Mouse (Mus musculus) E14TG2a.4 (cell line): Measurements from ENCODE around the gene Ggt6.

Source experiments
- H3K27me3 ChIP-seq: 2 replicates; pipeline ENCODE4 v1.6.1; 2014; ENCODE audit warnings: low read length, control low read depth; ENCODE audit not compliant: insufficient read depth
- H3K36me3 ChIP-seq: 2 replicates; pipeline ENCODE4 v1.6.1; 2014; ENCODE audit warnings: low read length, control low read depth; ENCODE audit not compliant: insufficient read depth
- H3K4me1 ChIP-seq: replicated peaks from 2 replicates; pipeline ENCODE4 v1.6.1; 2014; ENCODE audit warnings: low read depth, low read length, control low read depth
- H3K4me3 ChIP-seq: replicated peaks from 2 replicates; pipeline ENCODE4 v1.5.1; 2014; ENCODE audit warnings: mild to moderate bottlenecking, low read length
- H3K9me3 ChIP-seq: 2 replicates; pipeline ENCODE4 v1.6.1; 2014; ENCODE audit warnings: low read length, control low read depth
- CTCF ChIP-seq: conservative IDR thresholded peaks from 2 replicates; pipeline ENCODE4 v1.5.1; 2014; ENCODE audit warnings: low read length
- NANOG ChIP-seq: IDR thresholded peaks from 2 replicates; pipeline ENCODE4 v1.6.1; 2014; ENCODE audit warnings: borderline replicate concordance, low read length, mixed read lengths
- POU5F1 ChIP-seq: IDR thresholded peaks from 2 replicates; pipeline ENCODE4 v1.6.1; 2014; ENCODE audit warnings: low read length, borderline replicate concordance

Gene Ggt6

GRCm38 (mm10) chr11:72397072-72397471 is 38.3 kb upstream of the Ggt6 start:
- no peaks in the 10 kb centered on the region for H3K27me3 ChIP-seq
- TF ChIP-seq POU5F1 (no peak), CTCF (no peak), NANOG (no peak)
- H3K4me3 ChIP-seq, result no peak overlapping the region; the same call in 1 of the 2 replicates
- H3K36me3 ChIP-seq, result peaks cover 94% of the 10 kb centered on the region
- H3K9me3 ChIP-seq, result no peaks in the 10 kb centered on the region
- peaks cover 84% of the 10 kb centered on the region for H3K4me1 ChIP-seq

GRCm38 (mm10) chr11:72397811-72398525 is 37.4 kb upstream of the Ggt6 start:
- no peaks in the 10 kb centered on the region for H3K9me3 ChIP-seq
- H3K4me3 ChIP-seq, result no peak overlapping the region
- H3K27me3 ChIP-seq, result no peaks in the 10 kb centered on the region
- no peak for TF ChIP-seq POU5F1
- no peak for TF ChIP-seq NANOG
- TF ChIP-seq CTCF, result no peak
- H3K36me3 ChIP-seq, result peaks cover 96% of the 10 kb centered on the region
- H3K4me1 ChIP-seq, result peaks cover 93% of the 10 kb centered on the region

- TF ChIP-seq CTCF (no peak), POU5F1 (no peak), NANOG (no peak)
- no peaks in the 10 kb centered on the region for H3K9me3 ChIP-seq
- H3K36me3 ChIP-seq, result peaks cover 93% of the 10 kb centered on the region
- peaks cover 98% of the 10 kb centered on the region for H3K4me1 ChIP-seq
- H3K4me3 ChIP-seq, result peak overlapping the region; percentile 50
- no peaks in the 10 kb centered on the region for H3K27me3 ChIP-seq
Observed at GRCm38 (mm10) chr11:72401068-72401467, 34.3 kb upstream of the Ggt6 start.

- Histone ChIP-seq H3K4me1 (peaks cover 98% of the 10 kb centered on the region), H3K36me3 (peaks cover 88% of the 10 kb centered on the region), H3K27me3 (no peaks in the 10 kb centered on the region), H3K9me3 (no peaks in the 10 kb centered on the region), H3K4me3 (peak overlapping the region; percentile 50)
- TF ChIP-seq CTCF, result no peak
- TF ChIP-seq POU5F1, result no peak
- TF ChIP-seq NANOG, result no peak
Observed at GRCm38 (mm10) chr11:72402017-72402416, 33.3 kb upstream of the Ggt6 start.

- peaks cover 98% of the 10 kb centered on the region for H3K4me1 ChIP-seq
- no peak for TF ChIP-seq CTCF
- TF ChIP-seq POU5F1, result no peak
- TF ChIP-seq NANOG, result no peak
- peaks cover 80% of the 10 kb centered on the region for H3K36me3 ChIP-seq
- H3K27me3 ChIP-seq, result no peaks in the 10 kb centered on the region
- no peaks in the 10 kb centered on the region for H3K9me3 ChIP-seq
- peak overlapping the region; percentile 50 for H3K4me3 ChIP-seq
Observed at GRCm38 (mm10) chr11:72402969-72403368, 32.4 kb upstream of the Ggt6 start.

- peaks cover 95% of the 10 kb centered on the region for H3K4me1 ChIP-seq
- H3K36me3 ChIP-seq, result peaks cover 57% of the 10 kb centered on the region
- H3K4me3 ChIP-seq, result peak overlapping the region; percentile 32; the same call in 1 of the 2 replicates
- H3K27me3 ChIP-seq, result no peaks in the 10 kb centered on the region
- no peak for TF ChIP-seq POU5F1
- TF ChIP-seq CTCF, result no peak
- no peak for TF ChIP-seq NANOG
- H3K9me3 ChIP-seq, result no peaks in the 10 kb centered on the region
Observed at GRCm38 (mm10) chr11:72405532-72405931, 29.8 kb upstream of the Ggt6 start.

GRCm38 (mm10) chr11:72406079-72406675 is 29.1 kb upstream of the Ggt6 start:
- Histone ChIP-seq H3K4me3 (peak overlapping the region; percentile 37; the same call in 1 of the 2 replicates), H3K9me3 (no peaks in the 10 kb centered on the region), H3K4me1 (peaks cover 89% of the 10 kb centered on the region), H3K27me3 (no peaks in the 10 kb centered on the region), H3K36me3 (peaks cover 51% of the 10 kb centered on the region)
- TF ChIP-seq NANOG, result no peak
- TF ChIP-seq CTCF, result no peak
- no peak for TF ChIP-seq POU5F1

- no peaks in the 10 kb centered on the region for H3K9me3 ChIP-seq
- H3K4me3 ChIP-seq, result peak overlapping the region; percentile 37; the same call in 1 of the 2 replicates
- H3K27me3 ChIP-seq, result no peaks in the 10 kb centered on the region
- peaks cover 84% of the 10 kb centered on the region for H3K4me1 ChIP-seq
- H3K36me3 ChIP-seq, result peaks cover 43% of the 10 kb centered on the region
- no peak for TF ChIP-seq NANOG
- TF ChIP-seq CTCF, result no peak
- no peak for TF ChIP-seq POU5F1
Observed at GRCm38 (mm10) chr11:72407081-72407480, 28.2 kb upstream of the Ggt6 start.
